Mouse (Mus musculus) liver, embryonic 13.5 days (tissue): ENCODE measurements around the gene Dok4. TPM values are rescaled to one million over a fixed set of nuclear protein-coding genes. Genes with fewer than 3 reads are reported as not detected.
"Not testable (repeated sequence)": the region's sequence is repeated elsewhere in the genome, so short reads cannot be mapped to it uniquely, and the experiment has no call there.

ENCODE experiments used
- ATAC-seq: fragments of 200-750 bp; cut with Nextera tagmentation; 2 replicates; pipeline ENCODE4 v1.8.0; 2017; ENCODE audit warnings: low read depth, mild to moderate bottlenecking, moderate number of reproducible peaks, moderate library complexity
- DNase-seq: peaks from one replicate; pipeline ENCODE4 v3.0.0; 2022
- H3K27ac ChIP-seq: fragments of 300-500 bp; sonication (generic); 2 replicates; pipeline ENCODE4 v1.5.1; 2015; ENCODE audit warnings: moderate library complexity, mild to moderate bottlenecking, inconsistent platforms
- H3K27me3 ChIP-seq: fragments of 300-500 bp; sonication (generic); 2 replicates; pipeline ENCODE4 v1.6.1; 2015; ENCODE audit warnings: mild to moderate bottlenecking, inconsistent platforms
- H3K36me3 ChIP-seq: fragments of 300-500 bp; sonication (generic); 2 replicates; pipeline ENCODE4 v1.6.1; 2015; ENCODE audit warnings: mild to moderate bottlenecking, inconsistent platforms
- H3K4me1 ChIP-seq: fragments of 300-500 bp; sonication (generic); replicated peaks from 2 replicates; pipeline ENCODE4 v1.6.1; 2015; ENCODE audit warnings: inconsistent platforms
- H3K4me2 ChIP-seq: fragments of 300-500 bp; sonication (generic); 2 replicates; pipeline ENCODE4 v1.6.1; 2015; ENCODE audit warnings: inconsistent platforms, mild to moderate bottlenecking, moderate library complexity
- H3K4me3 ChIP-seq: fragments of 300-500 bp; sonication (generic); replicated peaks from 2 replicates; pipeline ENCODE4 v1.5.1; 2015; ENCODE audit warnings: mild to moderate bottlenecking, inconsistent platforms
- H3K9ac ChIP-seq: fragments of 300-500 bp; sonication (generic); 2 replicates; pipeline ENCODE4 v1.6.1; 2015; ENCODE audit warnings: mild to moderate bottlenecking, inconsistent platforms
- H3K9me3 ChIP-seq: fragments of 300-500 bp; sonication (generic); replicated peaks from 2 replicates; pipeline ENCODE4 v1.6.1; 2016; ENCODE audit warnings: inconsistent platforms
- WGBS: fragments of 180-500 bp; shearing (Covaris S2); methylation state at CpG from one replicate; pipeline ENCODE4 v1.1.7; 2015; ENCODE audit not compliant: insufficient replicate concordance; 5-methylcytosine and 5-hydroxymethylcytosine counted together
- polyA plus RNA-seq: library from polyadenylated mRNA; unstranded; fragments of >200 nt; fragmentation: Nextera tagmentation; extraction: Ambion mirVana; gene quantifications from 2 replicates; pipeline ENCODE4 v1.2.1, GENCODE M21; 2015

Dok4 gene
- polyA plus RNA-seq, 1 experiment from 2014 or later = 9.8 TPM

DNA sequence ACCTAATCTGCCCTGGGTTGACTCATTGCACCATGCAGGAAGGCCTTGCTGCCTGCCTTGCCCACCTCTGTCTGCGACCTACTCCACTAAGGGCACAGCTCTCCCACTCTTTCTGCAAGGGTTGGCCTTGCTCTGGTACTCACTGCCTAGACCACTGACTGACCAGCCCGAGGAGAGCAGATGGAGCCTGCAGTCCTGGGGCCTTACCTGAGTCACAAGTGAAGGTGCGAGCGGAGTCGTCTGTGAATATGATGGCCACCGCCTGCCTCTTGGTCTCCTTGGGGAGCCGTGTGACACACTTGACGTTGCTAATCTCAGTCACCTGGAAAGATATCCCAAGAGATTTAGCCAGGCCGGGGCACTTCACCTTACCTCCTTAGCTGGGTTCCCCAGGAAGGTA lies 9.2 kb downstream of the Dok4 start:
- DNase-seq (no peak), ATAC-seq (no peak)
- H3K27me3 ChIP-seq = peaks cover 30% of the 10 kb centered on the region
- H3K36me3 ChIP-seq = peaks cover 89% of the 10 kb centered on the region
- WGBS = 84% methylated on average over 9 of the region's 9 CpGs
- H3K9me3 ChIP-seq = no peaks in the 10 kb centered on the region
- H3K4me3 ChIP-seq = no peak overlapping the region
- H3K4me2 ChIP-seq = no peak overlapping the region
- H3K27ac ChIP-seq = no peak overlapping the region
- H3K9ac ChIP-seq = no peak overlapping the region
- H3K4me1 ChIP-seq = peaks cover 88% of the 10 kb centered on the region

GRCm38 (mm10) chr8:94865292-94865691 lies 10.8 kb downstream of the Dok4 start:
- no peak for DNase-seq
- no peak overlapping the region; the same call in 1 of the 2 replicates for H3K27ac ChIP-seq
- WGBS = 90% methylated on average over 10 of the region's 10 CpGs
- ATAC-seq = no peak
- no peak overlapping the region for H3K4me3 ChIP-seq
- H3K4me2 ChIP-seq = no peak overlapping the region
- no peaks in the 10 kb centered on the region for H3K9me3 ChIP-seq
- peaks cover 91% of the 10 kb centered on the region for H3K36me3 ChIP-seq
- peaks cover 76% of the 10 kb centered on the region for H3K4me1 ChIP-seq
- no peak overlapping the region for H3K9ac ChIP-seq
- H3K27me3 ChIP-seq = peaks cover 14% of the 10 kb centered on the region

- H3K4me1 ChIP-seq = peaks cover 70% of the 10 kb centered on the region
- peaks cover 2% of the 10 kb centered on the region; the same call in 1 of the 2 replicates for H3K27me3 ChIP-seq
- H3K9ac ChIP-seq = no peak overlapping the region
- ATAC-seq (peak; percentile 51), DNase-seq (no peak)
- no peaks in the 10 kb centered on the region for H3K9me3 ChIP-seq
- 60% methylated on average over 10 of the region's 10 CpGs for WGBS
- peaks cover 93% of the 10 kb centered on the region for H3K36me3 ChIP-seq
- H3K4me3 ChIP-seq = no peak overlapping the region
- peak overlapping the region; percentile 76 for H3K27ac ChIP-seq
- H3K4me2 ChIP-seq = peak overlapping the region; percentile 5; the same call in 1 of the 2 replicates
Observed at GRCm38 (mm10) chr8:94863897-94864673, 12.0 kb downstream of the Dok4 start.

- H3K36me3 ChIP-seq = peaks cover 83% of the 10 kb centered on the region
- H3K27me3 ChIP-seq = no peaks in the 10 kb centered on the region
- DNase-seq (no peak), ATAC-seq (no peak)
- peak overlapping the region; percentile 76 for H3K27ac ChIP-seq
- WGBS = 66% methylated on average over 12 of the region's 12 CpGs
- H3K9ac ChIP-seq = peak overlapping the region; percentile 24; the same call in 1 of the 2 replicates
- no peak overlapping the region for H3K4me3 ChIP-seq
- H3K4me2 ChIP-seq = peak overlapping the region; percentile 2; the same call in 1 of the 2 replicates
- H3K9me3 ChIP-seq = no peaks in the 10 kb centered on the region
- peaks cover 72% of the 10 kb centered on the region for H3K4me1 ChIP-seq
Observed at GRCm38 (mm10) chr8:94862487-94863220, 13.5 kb downstream of the Dok4 start.

DNA sequence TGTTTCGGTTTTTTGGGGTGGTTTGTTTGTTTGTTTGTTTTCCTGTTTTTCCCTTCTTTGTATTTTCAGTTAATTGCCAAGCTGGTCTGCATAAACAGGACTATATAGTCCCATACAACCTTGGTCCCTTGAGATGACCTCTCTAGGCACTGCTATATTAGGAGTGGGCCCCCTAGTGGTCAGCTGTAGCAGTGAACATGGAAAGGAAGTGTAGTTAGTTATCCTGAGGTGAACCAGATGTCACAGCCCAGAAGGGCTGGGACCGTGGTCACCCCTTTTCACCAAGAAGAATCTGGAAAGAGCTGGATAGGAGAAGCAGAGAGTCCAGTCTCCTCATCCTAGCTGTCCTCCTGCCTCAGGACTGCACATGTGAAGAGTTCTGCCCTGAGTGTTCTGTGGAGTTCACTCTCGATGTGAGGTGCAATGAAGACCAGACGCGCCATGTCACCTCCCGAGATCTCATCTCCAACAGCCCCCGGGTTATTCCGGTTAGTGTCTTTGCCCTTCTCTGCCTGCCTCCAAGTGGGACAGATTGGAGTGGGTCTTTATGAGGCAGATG lies 14.7 kb downstream of the Dok4 start:
- H3K27me3 ChIP-seq = no peaks in the 10 kb centered on the region
- H3K36me3 ChIP-seq = peaks cover 71% of the 10 kb centered on the region

DNA sequence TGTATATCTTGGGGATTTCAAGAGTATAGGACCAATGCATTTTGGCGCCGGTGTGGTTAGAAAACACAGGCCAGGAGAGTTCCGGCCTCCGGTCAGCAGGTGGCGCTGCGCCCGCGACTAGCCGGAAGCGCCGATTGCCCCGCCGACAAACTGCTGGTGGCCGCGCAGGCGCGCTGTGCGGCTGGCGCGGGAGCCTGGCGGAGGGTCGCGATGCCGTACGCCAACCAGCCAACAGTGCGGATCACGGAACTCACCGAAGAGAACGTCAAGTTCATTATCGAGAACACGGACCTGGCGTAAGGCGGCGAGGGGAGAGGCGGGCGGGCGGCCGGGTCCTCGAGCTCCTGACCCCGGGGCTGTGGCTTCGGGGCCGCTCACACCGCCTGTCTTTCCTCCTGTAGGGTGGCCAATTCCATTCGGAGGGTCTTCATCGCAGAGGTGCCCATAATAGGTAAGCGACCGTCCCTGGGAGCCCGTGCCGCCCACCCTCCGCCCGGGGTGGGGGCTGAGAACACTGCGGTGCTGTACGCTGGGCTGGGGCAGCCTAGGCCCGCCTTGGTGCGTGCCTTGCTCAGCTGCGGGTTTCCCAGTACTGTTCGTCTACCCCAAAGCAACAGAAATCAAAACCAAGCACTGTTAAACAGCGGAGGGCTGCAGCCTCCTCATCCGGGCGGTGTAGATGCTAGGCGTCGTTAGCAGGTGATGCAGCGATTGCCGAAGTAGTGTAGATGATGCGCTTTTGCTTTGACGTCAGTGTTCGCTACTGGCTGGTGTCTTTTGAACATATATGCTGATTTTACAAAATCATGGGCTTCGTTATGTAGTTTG lies 18.6 kb downstream of the Dok4 start, which contains the start of gene Polr2c:
Gene Polr2c, plus strand, starts transcription at position 105 of the 828 bp plus-strand sequence.
- Histone ChIP-seq H3K9me3 (no peaks in the 10 kb centered on the region), H3K4me2 (peak within 1 kb of the TSS; percentile 81), H3K9ac (peak within 1 kb of the TSS; percentile 94), H3K36me3 (peaks cover 60% of the 10 kb centered on the region), H3K4me3 (peak within 1 kb of the TSS; percentile 91), H3K27ac (peak within 1 kb of the TSS; percentile 85), H3K4me1 (peaks cover 27% of the 10 kb centered on the region), H3K27me3 (no peaks in the 10 kb centered on the region)
- DNase-seq (peak; percentile 86), ATAC-seq (peak; percentile 73)
- under 1% methylated on average over 68 of the region's 68 CpGs for WGBS

More for the DNA sequence above, 14.7 kb downstream of the Dok4 start:
- H3K4me2 ChIP-seq = no peak overlapping the region
- no peak overlapping the region for H3K4me3 ChIP-seq
- whole genome bisulfite sequencing = 68% methylated on average over 8 of the region's 8 CpGs
- no peak overlapping the region for H3K9ac ChIP-seq
- DNase-seq = peak; percentile 69
- H3K9me3 ChIP-seq = no peaks in the 10 kb centered on the region
- H3K4me1 ChIP-seq = peaks cover 66% of the 10 kb centered on the region
- no peak overlapping the region for H3K27ac ChIP-seq
- peak; percentile 43; the same call in 1 of the 2 replicates for ATAC-seq

DNA sequence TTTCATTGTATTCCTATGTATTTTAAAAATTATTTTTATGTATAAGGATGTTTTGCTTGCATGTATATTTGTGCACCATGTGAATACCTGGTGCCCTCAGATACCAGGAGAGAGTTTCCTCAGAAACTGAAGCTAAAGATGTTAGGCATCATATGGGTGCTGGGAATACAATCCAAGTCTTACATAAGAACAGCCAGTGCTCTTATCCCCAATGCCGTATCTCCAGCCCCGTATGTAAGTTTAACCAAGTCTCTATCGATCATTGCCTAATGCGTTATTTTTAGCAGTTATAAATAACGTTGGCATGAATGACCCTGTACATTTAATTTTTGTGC lies 19.2 kb downstream of the Dok4 start:
- Histone ChIP-seq H3K27me3 (no peaks in the 10 kb centered on the region), H3K4me3 (peak overlapping the region; percentile 91), H3K4me1 (peaks cover 22% of the 10 kb centered on the region), H3K36me3 (peaks cover 58% of the 10 kb centered on the region), H3K9ac (no peak overlapping the region), H3K4me2 (peak overlapping the region; percentile 15; the same call in 1 of the 2 replicates), H3K27ac (no peak overlapping the region), H3K9me3 (no peaks in the 10 kb centered on the region)
- ATAC-seq (no peak), DNase-seq (no peak)
- 27% methylated on average over 5 of the region's 5 CpGs for WGBS

DNA sequence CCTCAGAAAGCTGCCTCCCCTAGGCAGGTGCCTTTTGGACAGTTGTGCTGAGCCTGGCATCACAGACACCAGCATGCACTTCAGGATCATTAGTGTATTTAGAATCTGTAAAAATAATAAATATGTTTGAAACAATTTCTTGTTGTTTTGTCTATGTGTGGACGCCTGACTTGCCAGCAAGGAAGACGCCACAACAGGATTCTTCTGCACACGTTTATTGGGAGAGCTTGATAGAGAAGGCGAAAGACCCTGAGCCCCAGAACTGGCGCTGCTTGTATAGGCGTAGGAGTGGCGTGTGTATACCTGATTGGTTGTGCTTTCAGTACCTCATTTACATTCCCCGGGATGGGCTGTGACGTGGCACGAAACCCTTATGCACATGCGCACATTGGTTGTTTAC lies 21.4 kb downstream of the Dok4 start:
- H3K27ac ChIP-seq, H3K4me2 ChIP-seq, H3K9ac ChIP-seq, H3K9me3 ChIP-seq, H3K27me3 ChIP-seq, ATAC-seq, H3K4me3 ChIP-seq, DNase-seq: not testable (repeated sequence)
- 78% methylated on average over 11 of the region's 11 CpGs for WGBS
- Histone ChIP-seq H3K36me3 (peaks cover 64% of the 10 kb centered on the region), H3K4me1 (peaks cover 17% of the 10 kb centered on the region)

DNA sequence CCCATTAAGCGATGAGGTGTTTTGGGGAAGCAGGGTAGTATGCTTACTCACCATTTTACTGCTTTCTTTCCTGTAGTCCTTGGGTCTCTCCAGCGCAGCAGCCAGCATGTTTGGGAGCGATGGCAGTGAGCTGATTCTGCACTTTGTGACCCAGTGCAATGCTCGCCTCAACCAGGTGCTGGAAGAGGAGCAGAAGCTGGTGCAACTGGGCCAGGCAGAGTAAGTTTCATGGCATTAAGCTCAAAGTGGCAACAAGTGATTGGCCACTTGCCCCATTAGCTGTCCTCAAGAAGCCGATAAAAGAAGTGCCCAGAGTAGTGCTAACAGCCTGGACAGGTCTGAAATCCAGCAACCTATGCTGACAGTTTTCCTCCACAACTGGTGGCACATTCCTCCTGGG lies 26.1 kb downstream of the Dok4 start:
- H3K4me3 ChIP-seq = no peak overlapping the region
- H3K9me3 ChIP-seq = no peaks in the 10 kb centered on the region
- no peaks in the 10 kb centered on the region for H3K27me3 ChIP-seq
- WGBS = 88% methylated on average over 5 of the region's 5 CpGs
- H3K4me2 ChIP-seq = no peak overlapping the region
- H3K4me1 ChIP-seq = no peaks in the 10 kb centered on the region
- ATAC-seq = no peak
- no peak for DNase-seq
- no peak overlapping the region for H3K9ac ChIP-seq
- peaks cover 94% of the 10 kb centered on the region for H3K36me3 ChIP-seq
- H3K27ac ChIP-seq = no peak overlapping the region

DNA sequence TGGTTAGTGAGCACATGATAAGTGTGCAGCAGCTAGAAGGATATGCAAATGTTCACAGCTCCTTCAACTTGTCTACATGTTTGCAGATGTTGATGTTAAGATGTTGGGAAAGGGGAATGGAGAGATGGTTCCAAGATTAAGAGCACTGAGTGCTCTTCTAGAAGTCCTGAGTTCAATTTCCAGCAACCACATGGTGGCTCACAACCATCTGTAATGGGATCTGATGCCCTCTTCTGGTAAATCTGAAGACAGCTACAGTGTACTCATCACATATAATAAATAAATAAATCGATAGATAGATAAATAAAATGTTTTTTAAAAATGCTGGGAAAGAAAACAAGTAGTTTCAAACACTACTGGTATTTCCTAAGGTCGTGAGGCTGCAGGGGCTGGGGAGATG lies 34.9 kb downstream of the Dok4 start:
- H3K9me3 ChIP-seq = no peaks in the 10 kb centered on the region
- peaks cover 27% of the 10 kb centered on the region for H3K4me1 ChIP-seq
- no peak overlapping the region for H3K4me2 ChIP-seq
- H3K27ac ChIP-seq = no peak overlapping the region
- H3K4me3 ChIP-seq = no peak overlapping the region
- no peak overlapping the region for H3K9ac ChIP-seq
- DNase-seq (no peak), ATAC-seq (no peak)
- peaks cover 30% of the 10 kb centered on the region for H3K36me3 ChIP-seq
- no peaks in the 10 kb centered on the region for H3K27me3 ChIP-seq
- WGBS = 32% methylated on average over 2 of the region's 2 CpGs
